Mouse (Mus musculus) thymus, postnatal 10 days (tissue): Measurements from ENCODE around the gene Grin1.

ENCODE experiments used
- DNase-seq, 2 experiments: peaks; one replicate each; pipeline ENCODE4 v3.0.0; 2021; ENCODE audit warnings: low spot score in 2 of 2

Gene Grin1

GRCm38 (mm10) chr2:25287927-25288649, 30.9 kb downstream of the Grin1 start, which contains the start of gene Tmem210:
Tmem210 (plus strand) TSS chr2:25288145.
- no peak for DNase-seq

DNA sequence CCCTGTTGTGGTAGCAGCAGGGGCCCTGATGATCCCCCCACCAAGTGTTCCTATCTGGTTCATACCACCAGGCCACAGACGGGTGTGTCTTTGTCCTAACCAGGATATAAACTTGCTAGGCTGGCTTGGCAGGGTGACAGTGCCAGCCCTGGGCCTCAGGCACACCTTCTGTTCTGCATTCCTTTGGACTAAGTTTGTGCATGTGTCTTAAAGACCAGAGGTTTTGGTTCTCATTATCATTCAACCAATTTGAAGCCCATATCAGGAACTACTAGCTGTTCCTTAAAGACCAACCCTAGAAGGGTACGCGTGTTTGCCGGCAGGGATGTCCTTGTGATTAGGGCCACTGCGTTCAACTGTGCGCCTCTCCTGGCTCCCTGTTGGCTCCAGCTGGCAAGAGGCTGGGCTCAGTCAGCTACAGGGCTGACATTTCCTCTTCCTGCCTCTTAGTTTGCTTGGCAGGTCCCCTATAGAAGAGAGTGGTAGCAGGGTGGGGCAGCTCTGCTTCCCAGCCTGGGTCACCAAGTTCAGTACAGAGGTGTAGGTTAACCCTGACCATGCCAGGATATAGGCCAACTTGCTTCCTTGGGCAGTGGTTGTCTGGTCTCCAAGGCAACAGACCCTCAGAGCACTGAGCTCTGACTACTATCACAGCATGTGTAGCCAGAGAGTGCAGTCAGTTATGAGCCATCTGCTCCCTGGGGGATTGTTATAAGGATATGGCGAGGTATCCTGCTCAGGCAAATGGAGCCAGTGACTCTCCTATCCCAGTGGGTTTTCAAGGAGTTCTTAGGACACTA, 31.9 kb downstream of the Grin1 start:
- no peak for DNase-seq

GRCm38 (mm10) chr2:25286314-25286713, 32.7 kb downstream of the Grin1 start:
- DNase-seq = no peak

DNA sequence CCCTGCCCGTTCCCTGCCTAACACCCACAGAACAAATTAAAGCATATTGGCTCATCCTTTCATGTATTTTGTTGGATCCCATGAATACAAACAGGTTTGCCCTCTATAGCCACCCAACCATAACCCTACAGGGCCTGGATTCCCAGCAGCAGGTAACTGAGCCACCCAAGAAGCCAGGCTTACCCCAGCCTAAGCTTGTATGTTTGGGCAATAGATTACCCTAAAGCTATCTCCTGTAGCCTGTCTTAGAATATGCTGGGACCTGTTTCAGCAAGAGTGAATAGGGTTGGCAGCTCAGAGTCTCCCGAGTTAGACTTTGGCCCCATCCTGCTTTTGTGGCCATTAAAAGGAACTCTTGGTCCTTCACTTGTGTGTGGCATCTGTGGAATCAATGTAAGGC, 33.4 kb downstream of the Grin1 start:
- DNase-seq = no peak

DNA sequence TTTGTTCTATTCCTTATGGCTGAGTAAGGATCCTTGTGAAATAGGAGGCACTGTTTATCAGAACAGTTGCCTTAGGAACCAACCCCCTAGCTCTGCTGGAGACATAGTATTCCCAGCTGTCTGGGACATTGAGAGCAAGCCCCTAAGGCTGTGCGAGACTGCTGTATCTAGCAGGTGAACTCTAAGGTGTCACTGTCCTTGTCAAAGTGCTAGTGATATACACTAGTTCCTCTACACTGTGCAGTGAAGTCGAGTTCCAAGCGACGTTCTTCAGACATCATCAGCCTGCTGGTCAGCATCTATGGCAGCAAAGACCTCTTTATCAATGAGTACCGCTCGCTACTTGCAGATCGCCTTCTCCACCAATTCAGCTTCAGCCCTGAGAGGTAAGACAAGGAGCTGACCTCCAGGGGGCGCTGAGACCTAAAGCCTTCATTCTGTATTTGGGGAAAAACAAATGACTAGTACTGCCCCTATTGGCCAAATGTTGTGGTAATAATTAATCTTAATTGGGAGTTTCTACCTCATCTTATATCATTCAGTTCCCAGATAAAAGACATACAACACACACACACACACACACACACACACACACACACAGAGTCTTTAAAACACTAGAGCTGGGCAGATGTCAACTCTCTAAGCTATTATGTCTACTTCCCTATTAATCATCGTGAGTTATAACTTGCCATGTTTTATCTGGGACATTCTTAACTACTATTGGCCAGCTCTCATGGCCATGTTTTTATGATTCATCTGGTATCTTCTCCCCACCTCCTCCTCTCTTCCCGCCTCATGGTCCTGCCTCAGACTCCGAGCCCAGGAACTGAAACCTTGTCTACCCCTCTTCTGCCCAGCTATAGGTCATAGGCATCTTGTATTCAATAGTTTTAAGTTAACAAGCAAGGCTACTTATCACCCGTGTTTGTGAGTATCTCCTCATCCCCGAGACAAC, 39.8 kb downstream of the Grin1 start:
- peak; percentile 54 to 78 for DNase-seq

DNA sequence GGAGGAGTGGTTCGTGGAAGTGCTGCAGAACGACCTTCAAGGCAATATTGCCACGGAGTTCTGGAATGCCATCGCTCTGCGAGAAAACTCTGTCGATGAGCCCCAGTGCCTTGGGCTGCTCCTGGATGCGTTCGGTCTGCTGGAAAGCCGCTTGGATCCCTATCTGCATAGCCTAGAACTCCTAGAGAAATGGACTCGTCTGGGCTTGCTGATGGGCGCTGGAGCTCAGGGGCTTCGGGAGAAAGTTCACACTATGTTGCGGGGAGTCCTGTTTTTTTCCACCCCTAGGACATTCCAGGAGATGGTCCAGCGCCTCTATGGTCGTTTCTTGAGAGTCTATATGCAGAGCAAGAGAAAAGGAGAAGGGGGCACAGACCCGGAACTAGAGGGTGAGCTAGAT, 46.0 kb downstream of the Grin1 start:
- no peak for DNase-seq

- no peak for DNase-seq
These were observed 46.5 kb downstream of the Grin1 start for GRCm38 (mm10) chr2:25272515-25272914.

DNA sequence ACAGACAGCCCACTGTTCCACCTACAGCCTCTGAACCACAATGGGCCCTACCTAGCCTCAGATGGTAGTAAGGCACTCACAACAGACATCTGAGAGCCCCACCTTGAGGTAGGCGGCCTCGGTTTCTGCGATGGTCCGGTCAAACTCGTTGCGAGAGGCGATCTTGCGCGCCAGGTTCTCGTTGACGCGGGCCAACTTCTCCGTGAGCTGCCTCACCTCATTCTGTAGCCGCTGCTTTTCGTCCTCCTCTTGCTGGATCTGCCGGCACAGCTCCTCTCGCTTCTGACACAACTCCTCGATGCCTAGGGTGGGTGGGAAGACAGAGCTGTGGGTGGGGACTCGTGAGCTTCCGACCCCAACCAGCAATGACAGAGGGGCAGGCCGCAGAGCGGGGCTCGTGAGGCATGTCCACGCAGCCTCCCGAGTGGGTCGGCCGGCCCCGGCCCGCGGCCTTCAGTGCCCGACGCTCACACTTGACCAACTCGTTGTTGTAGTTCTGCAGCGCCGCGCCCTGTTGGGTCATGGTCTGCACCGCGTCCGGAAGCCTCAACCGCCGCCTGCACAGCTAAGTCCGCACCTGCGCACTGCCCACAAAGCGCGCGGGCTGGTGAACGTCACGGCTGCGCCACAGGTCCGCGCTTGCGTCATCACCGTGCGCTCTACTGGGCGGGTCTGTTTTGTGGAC, 47.0 kb downstream of the Grin1 start, which contains the start of the genes Ssna1 and Anapc2:
Ssna1 (minus strand) TSS at position 612 of the 685 bp plus-strand sequence.
Anapc2 (plus strand) TSS at position 652 of the 685 bp plus-strand sequence.
- peak; percentile 94 to 97 for DNase-seq

GRCm38 (mm10) chr2:25267746-25268309, 51.2 kb downstream of the Grin1 start:
- no peak for DNase-seq

DNA sequence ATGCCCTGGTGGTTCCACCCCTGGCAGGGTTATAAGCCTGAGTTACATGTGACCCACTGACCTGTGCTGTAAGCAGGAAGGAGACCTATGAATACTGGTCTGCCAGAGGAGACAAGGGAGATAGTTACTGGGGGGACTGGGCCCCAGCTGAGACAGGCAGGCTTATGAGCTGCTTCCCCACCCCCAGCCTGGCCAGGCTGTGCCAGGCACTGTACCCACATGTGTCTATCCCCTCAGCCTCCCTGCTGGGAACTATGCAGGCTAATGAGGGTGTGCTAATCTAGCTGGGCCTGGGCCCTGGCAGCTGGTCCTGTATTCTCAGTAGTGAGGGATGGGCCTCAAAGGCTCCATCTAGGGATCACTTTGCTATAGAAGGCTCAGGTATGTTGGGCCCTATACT, 51.7 kb downstream of the Grin1 start:
- DNase-seq = no peak

DNA sequence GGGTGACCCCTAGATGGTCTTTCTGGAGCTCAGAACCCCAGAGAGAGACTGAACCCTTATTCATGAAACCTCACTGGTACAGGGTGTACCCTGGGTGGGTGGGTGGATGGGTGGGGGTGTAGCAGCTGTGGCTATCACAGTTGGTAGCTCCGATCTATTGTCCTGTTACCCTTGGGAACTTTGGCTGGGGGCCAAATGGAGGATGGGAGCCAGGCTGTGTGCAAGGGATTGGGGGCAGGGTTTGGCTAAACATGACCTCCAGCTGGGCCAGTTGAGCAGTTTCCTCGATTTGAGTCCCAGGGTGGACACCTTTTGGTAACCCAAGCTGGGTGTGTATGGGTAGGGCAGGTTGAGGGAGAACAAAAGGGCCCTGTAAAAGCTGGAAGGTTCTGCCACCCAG, 52.3 kb downstream of the Grin1 start:
- no peak for DNase-seq

DNA sequence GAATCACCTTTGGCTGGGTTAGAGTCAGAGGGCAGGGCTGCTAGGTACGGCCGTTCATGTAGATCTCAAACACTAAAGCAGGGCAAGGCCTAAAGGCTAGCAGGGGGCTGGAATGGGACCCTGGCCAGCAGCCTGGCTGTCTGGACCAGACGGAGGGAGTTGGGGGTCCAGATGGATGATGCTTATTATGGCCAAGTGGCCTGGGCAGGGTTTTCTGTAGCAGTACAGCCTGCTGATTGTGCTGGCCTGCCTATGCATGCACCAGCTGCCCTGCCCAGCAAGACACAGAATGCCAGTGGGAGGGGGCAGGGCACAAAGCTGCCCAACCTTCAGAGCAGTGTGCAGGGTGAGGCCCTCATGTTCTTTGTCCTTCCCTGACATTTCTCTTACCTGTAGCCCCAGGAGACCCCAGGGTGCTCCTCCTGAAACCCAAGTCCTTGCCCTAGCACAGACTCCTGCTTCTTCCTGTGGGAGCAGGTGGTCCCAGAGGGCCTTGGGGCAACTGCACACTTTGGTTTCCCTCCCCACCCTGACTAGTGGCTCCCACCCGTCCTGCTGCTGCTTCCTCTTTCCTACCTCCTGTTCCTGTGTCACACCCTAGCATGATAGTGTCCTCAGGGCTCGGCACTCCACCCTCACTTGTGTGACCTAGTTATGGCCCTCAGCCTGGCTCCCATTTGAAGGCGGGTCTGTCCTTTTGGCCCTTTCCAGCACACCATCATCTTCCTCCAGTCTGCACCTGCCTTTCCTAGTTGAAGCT, 52.9 kb downstream of the Grin1 start:
- no peak for DNase-seq

- no peak for DNase-seq
These were observed 54.1 kb downstream of the Grin1 start for GRCm38 (mm10) chr2:25264851-25265250.

- no peak for DNase-seq
These were observed 54.7 kb downstream of the Grin1 start for GRCm38 (mm10) chr2:25264286-25264660.

DNA sequence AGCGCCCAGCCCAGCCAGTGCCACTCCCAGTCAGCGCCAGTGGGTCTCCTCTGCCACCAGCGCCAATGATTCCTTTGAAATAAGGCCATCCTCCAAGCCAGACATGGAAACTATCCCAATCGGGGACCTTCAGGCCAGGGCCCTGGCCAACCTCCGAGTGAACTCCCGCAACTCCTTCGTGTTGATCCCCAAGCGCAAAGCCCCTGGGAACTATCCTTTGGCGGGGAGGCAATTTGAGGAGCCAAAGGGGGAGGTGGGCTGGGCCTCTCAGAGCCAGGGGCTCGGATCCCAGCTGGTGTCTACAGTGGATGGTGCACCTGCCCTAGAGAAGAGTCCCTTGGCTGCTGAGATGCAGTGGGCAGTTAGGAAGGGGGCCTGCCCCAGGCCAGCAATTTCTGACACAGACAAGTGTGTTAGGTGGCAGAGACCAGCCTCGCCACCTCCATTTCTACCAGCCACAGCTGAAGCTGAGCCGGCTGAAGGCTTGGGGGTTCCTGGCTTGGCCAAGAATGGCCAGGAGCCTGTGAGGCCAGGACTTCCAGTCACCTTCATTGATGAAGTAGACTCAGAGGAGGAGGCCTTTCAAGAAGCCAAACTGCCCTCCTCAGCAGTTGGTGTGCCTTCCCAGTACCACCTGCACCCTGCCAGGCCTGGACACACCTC, 55.2 kb downstream of the Grin1 start:
- DNase-seq = no peak

DNA sequence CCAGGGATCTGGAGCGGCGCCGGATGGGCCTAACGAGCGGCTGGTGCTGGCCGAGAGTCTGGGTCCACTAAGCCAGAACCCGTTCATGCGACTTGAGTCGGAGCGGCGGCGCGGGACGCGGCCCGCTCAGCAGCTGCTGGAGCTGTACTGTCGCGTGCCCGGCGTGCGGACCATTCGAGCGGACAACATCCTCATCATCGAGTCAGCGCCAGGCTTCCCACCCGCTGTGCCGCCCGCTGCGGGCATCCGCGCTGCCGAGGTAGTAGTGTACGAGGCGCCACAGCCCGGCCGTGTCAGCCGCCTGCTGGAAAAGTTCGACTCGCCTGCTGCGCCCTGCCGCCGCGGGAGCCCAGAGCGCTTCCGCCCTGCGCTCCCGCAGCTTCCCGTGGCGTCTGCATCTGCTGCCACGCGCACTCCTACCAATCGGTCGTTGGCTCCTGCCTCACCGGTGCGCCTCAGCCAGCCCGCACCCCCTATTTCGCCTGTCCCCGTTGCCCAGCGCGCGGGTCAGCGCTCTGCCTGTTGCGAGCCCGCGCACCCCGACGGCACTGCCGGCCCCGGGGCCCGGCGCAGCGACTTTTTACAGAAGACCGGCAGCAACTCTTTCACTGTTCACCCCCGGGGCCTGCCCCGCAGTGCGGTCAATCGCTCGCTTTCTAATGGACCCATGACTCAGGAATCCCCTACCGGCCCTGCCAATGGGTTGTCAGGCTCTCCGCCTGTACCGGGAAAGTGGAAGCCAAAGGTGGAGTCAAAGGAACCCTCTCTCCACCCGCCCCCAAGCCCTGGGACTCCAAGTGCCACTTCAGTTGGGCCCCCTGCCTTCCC, 56.0 kb downstream of the Grin1 start:
- DNase-seq = peak; percentile 47 to 63

- DNase-seq = peak; percentile 92 to 94
These were observed 56.7 kb downstream of the Grin1 start, which contains the start of gene Tprn for GRCm38 (mm10) chr2:25262291-25262767. Tprn (plus strand) TSS chr2:25262618.

DNA sequence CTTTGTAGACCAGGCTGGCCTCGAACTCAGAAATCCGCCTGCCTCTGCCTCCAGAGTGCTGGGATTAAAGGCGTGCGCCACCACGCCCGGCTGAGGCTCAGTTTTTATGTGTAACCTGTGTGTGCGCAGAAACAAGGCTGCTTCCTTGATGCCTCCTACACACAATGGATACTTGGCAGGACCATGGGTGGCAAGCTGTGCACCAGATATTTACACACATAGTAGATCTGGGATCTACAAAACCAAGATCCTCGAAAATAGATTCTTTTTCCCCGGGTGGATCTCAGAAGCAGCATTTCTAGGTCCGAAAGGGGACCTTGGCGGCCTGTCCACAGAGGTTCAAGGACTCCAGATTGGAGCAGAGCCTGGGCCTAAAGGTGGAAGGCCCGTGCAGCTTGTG, 57.1 kb downstream of the Grin1 start:
- DNase-seq = no peak
